Comparison of ENCODE assay signal across 21 mouse cellular contexts in genomic region chr16:23266896-23267295, GRCm38 (mm10). TPM values are rescaled to one million over a fixed set of nuclear protein-coding genes. Genes with fewer than 3 reads are reported as not detected.
A peak's percentile ranks its signal among the peaks of the same experiment; 100 is the strongest.
DNase-seq lines count a peak whose midpoint lies in the region; ATAC-seq and TF ChIP-seq lines count a peak whose summit lies in the region.
"Had no signal": no experiment of that assay in that cellular context is flagged by ENCODE, and none has a peak within 500 bp of the region (broad histone marks: within the 10 kb centered on the region; RNA-seq: fewer than 3 reads in every experiment).

No protein-coding gene starts in this region.

- H3K36me3 ChIP-seq in lung, embryonic 16.5 days (ENCODE audit: control insufficient read depth, insufficient read depth, low read length) = peaks cover 4% of the 10 kb centered on the region
- no peaks in the 10 kb centered on the region for H3K36me3 ChIP-seq in myocyte (ENCODE audit: control insufficient read depth, insufficient read depth)
- H3K36me3 ChIP-seq: G1E had no signal

- no peaks in the 10 kb centered on the region for H3K27me3 ChIP-seq in lung, embryonic 16.5 days (ENCODE audit: control insufficient read depth, insufficient read depth, low read depth, low read length)
- H3K27me3 ChIP-seq in myocyte (ENCODE audit: control insufficient read depth, insufficient read depth, insufficient read length) = no peaks in the 10 kb centered on the region
- H3K27me3 ChIP-seq: CH12.LX; embryonic facial prominence, embryonic 12.5 days; forebrain, embryonic 13.5 days; forebrain, embryonic 15.5 days; Patski had no signal

- peak; percentile 5 for DNase-seq in adrenal gland, postnatal 14 days
- DNase-seq in adrenal gland, postnatal 25 days = no peak
- peak; percentile 50 to 64 for DNase-seq in cerebellum, postnatal 14 days
- DNase-seq in cerebellum, adult 9-11 months = no peak
- no peak for DNase-seq in lung, adult 18-20 months
- DNase-seq: adrenal gland, adult 8-10 months; B cell, adult 2 months; cerebellum, adult 18-20 months; cerebellum, adult 8-10 months; forebrain, postnatal 0 days had no signal

- no peaks in the 10 kb centered on the region for H3K9me3 ChIP-seq in lung, embryonic 16.5 days (ENCODE audit: control insufficient read depth, low read length)
- H3K9me3 ChIP-seq: embryonic facial prominence, embryonic 12.5 days; forebrain, embryonic 13.5 days; forebrain, embryonic 15.5 days had no signal

- H3K9ac ChIP-seq in lung, embryonic 16.5 days (ENCODE audit: low read length) = no peak overlapping the region
- H3K9ac ChIP-seq: embryonic facial prominence, embryonic 12.5 days; forebrain, embryonic 13.5 days; forebrain, embryonic 15.5 days; forebrain, postnatal 0 days had no signal

- peak overlapping the region; percentile 44; the same call in 1 of the 2 replicates for H3K27ac ChIP-seq in lung, embryonic 16.5 days (ENCODE audit: low read length)
- H3K27ac ChIP-seq: embryonic facial prominence, embryonic 10.5 days; embryonic facial prominence, embryonic 12.5 days; forebrain, embryonic 13.5 days; forebrain, embryonic 15.5 days had no signal

- peaks cover 49% of the 10 kb centered on the region for H3K4me1 ChIP-seq in lung, embryonic 16.5 days (replicated peaks; ENCODE audit: control insufficient read depth, insufficient read depth, low read length)

- H3K4me2 ChIP-seq in lung, embryonic 16.5 days (ENCODE audit: low read depth, low read length) = no peak overlapping the region
- H3K4me2 ChIP-seq in myocyte (ENCODE audit: low read depth) = peak overlapping the region; percentile 38
- H3K4me2 ChIP-seq: embryonic facial prominence, embryonic 12.5 days; forebrain, embryonic 13.5 days; forebrain, embryonic 15.5 days had no signal

- no peak overlapping the region for H3K4me3 ChIP-seq in lung, embryonic 16.5 days (ENCODE audit: low read length)
- no peak overlapping the region for H3K4me3 ChIP-seq in myocyte
- H3K4me3 ChIP-seq: embryonic facial prominence, embryonic 10.5 days; embryonic facial prominence, embryonic 12.5 days; forebrain, embryonic 13.5 days; forebrain, embryonic 15.5 days had no signal

- H3K79me2 ChIP-seq in myocyte (ENCODE audit: control insufficient read depth, insufficient read depth) = no peaks in the 10 kb centered on the region

- ATAC-seq in lung, embryonic 16.5 days (ENCODE audit: low read depth) = no peak
- ATAC-seq: activated CD4-positive, CD25-positive, alpha-beta regulatory T cell, adult 4 months; CD4-positive, CD25-positive, alpha-beta regulatory T cell, adult 4 months; forebrain, embryonic 13.5 days; forebrain, embryonic 15.5 days; forebrain, postnatal 0 days; Patski had no signal

- WGBS in lung, embryonic 16.5 days = 70% methylated on average over 4 of the region's 4 CpGs

- no peak for TF ChIP-seq POLR2A in myocyte (IDR thresholded peaks at IDR 0.05; ENCODE audit: insufficient read length, low read depth)

- H3ac ChIP-seq in myocyte (ENCODE audit: control insufficient read depth, insufficient read length) = no peak overlapping the region

TF ChIP-seq in myocyte, 11 proteins besides CTCF, POLR2A, EP300 and RAD21:
- TF ChIP-seq E2F4 (IDR thresholded peaks at IDR 0.05; ENCODE audit: insufficient read depth) = no peak
- TF ChIP-seq POLR2AphosphoS2 (IDR thresholded peaks at IDR 0.05; ENCODE audit: insufficient read length, low read depth) = no peak
- TF ChIP-seq TCF3 (IDR thresholded peaks at IDR 0.05; ENCODE audit: insufficient read length, low read depth) = no peak
- no peak for TF ChIP-seq SRF (IDR thresholded peaks at IDR 0.05; ENCODE audit: control insufficient read depth, insufficient read length, low read depth)
- no peak for TF ChIP-seq USF1 (IDR thresholded peaks at IDR 0.05; ENCODE audit: low read depth)
- TF ChIP-seq MYOG (IDR thresholded peaks at IDR 0.05; ENCODE audit: control insufficient read depth in 1 of 3, insufficient read depth in 1 of 3, insufficient read length in 2 of 3, low read depth in 2 of 3) = no peak
- TF ChIP-seq MAX (IDR thresholded peaks at IDR 0.05; ENCODE audit: low read depth) = no peak
- no peak for TF ChIP-seq MYOD1 (IDR thresholded peaks at IDR 0.05; ENCODE audit: control insufficient read depth in 1 of 3, insufficient read length in 2 of 3, low read depth in 2 of 3)
- no peak for TF ChIP-seq REST (IDR thresholded peaks at IDR 0.05; ENCODE audit: insufficient read depth, insufficient read length)
- TF ChIP-seq TCF12 (IDR thresholded peaks at IDR 0.05; ENCODE audit: insufficient read depth, poor library complexity, severe bottlenecking) = no peak
- TF ChIP-seq CEBPB (IDR thresholded peaks at IDR 0.05; ENCODE audit: insufficient read depth, poor library complexity, severe bottlenecking) = no peak
TF ChIP-seq in myocyte: peak in this region for 0.

RNA-seq across cellular contexts. Expression of gene St6gal1, which starts 42.4 kb away (rescaled TPM):
- 42.8 and 43.6 TPM in 2 replicates for total RNA-seq in adrenal gland, postnatal 14 days (2021)
- total RNA-seq in adrenal gland, postnatal 25 days (2021) = 48.4 and 50.5 TPM in 2 replicates
- polyA plus RNA-seq in lung, embryonic 16.5 days (2015; fragmentation: Nextera tagmentation; extraction: Ambion mirVana) = 49.0 and 56.2 TPM in 2 replicates
- polyA plus RNA-seq in myocyte (2012; fragmentation: generic; extraction: Trizol) = 5.7 TPM

Comparison
In these comparisons a context has a peak if more than half of its experiments do, and no peak if none do; other contexts are left out.
1. DNase-seq: peak in adrenal gland, postnatal 14 days (single experiment) and cerebellum, postnatal 14 days (2 of 2); none in adrenal gland, postnatal 25 days (single experiment), cerebellum, adult 9-11 months (single experiment) and lung, adult 18-20 months (0 of 2).